In genomic region chr12:80642725-80643692, GRCm38 (mm10) we compare ENCODE assay signal across 8 mouse cellular contexts. TPM values are rescaled to one million over a fixed set of nuclear protein-coding genes. Genes with fewer than 3 reads are reported as not detected.
DNase-seq lines count a peak whose midpoint lies in the region; ATAC-seq and TF ChIP-seq lines count a peak whose summit lies in the region.

No protein-coding gene starts in this region.

- H3K9ac ChIP-seq in hindbrain, postnatal 0 days (replicated peaks; ENCODE audit: low read length), result peak overlapping the region; percentile 84

- H3K4me3 ChIP-seq in hindbrain, postnatal 0 days (ENCODE audit: low read length), result peak overlapping the region; percentile 65
- peak overlapping the region; percentile 99 for H3K4me3 ChIP-seq in limb, embryonic 10.5 days
- peak overlapping the region; percentile 91 for H3K4me3 ChIP-seq in midbrain, embryonic 10.5 days

- H3K4me2 ChIP-seq in hindbrain, postnatal 0 days (ENCODE audit: low read depth, low read length), result peak overlapping the region; percentile 75

- TF ChIP-seq CTCF in hindbrain, postnatal 0 days (IDR thresholded peaks at IDR 0.05; ENCODE audit: low read depth), result peak; percentile 73

- peak; percentile 22 for DNase-seq in urinary bladder, postnatal 10 days (ENCODE audit: low spot score)
- DNase-seq in urinary bladder, adult 2 months (ENCODE audit: low spot score), result no peak
- peak; percentile 52 to 77 for DNase-seq in cerebellum, postnatal 14 days
- DNase-seq in frontal cortex, postnatal 14 days (ENCODE audit: low spot score in 2 of 2), result peak; percentile 8 to 39
- DNase-seq in hindbrain, postnatal 0 days (ENCODE audit: low spot score), result peak; percentile 54
- peak; percentile 81 for DNase-seq in limb, embryonic 10.5 days (ENCODE audit: low spot score)
- DNase-seq in midbrain, embryonic 10.5 days (ENCODE audit: low spot score), result peak; percentile 74
- peak; percentile 30 to 62 for DNase-seq in spleen, postnatal 36 days (ENCODE audit: low spot score in 2 of 2)

- no peaks in the 10 kb centered on the region for H3K27me3 ChIP-seq in hindbrain, postnatal 0 days (ENCODE audit: insufficient read depth, low read length)
- H3K27me3 ChIP-seq in limb, embryonic 10.5 days (ENCODE audit: low read depth, poor library complexity, severe bottlenecking), result no peaks in the 10 kb centered on the region
- no peaks in the 10 kb centered on the region for H3K27me3 ChIP-seq in midbrain, embryonic 10.5 days (ENCODE audit: low read depth, poor library complexity, severe bottlenecking)

- H3K27ac ChIP-seq in hindbrain, postnatal 0 days, result peak overlapping the region; percentile 86
- peak overlapping the region; percentile 98 for H3K27ac ChIP-seq in limb, embryonic 10.5 days
- H3K27ac ChIP-seq in midbrain, embryonic 10.5 days (replicated peaks), result peak overlapping the region; percentile 96

- peaks cover 28% of the 10 kb centered on the region for H3K4me1 ChIP-seq in hindbrain, postnatal 0 days (ENCODE audit: insufficient read depth, low read length)
- peaks cover 28% of the 10 kb centered on the region for H3K4me1 ChIP-seq in limb, embryonic 10.5 days
- H3K4me1 ChIP-seq in midbrain, embryonic 10.5 days, result peaks cover 40% of the 10 kb centered on the region

- WGBS in hindbrain, postnatal 0 days, result 3% methylated on average over 47 of the region's 48 CpGs
- WGBS in limb, embryonic 10.5 days, result 3% methylated on average over 48 of the region's 48 CpGs
- 2% methylated on average over 48 of the region's 48 CpGs for WGBS in midbrain, embryonic 10.5 days

- no peaks in the 10 kb centered on the region for H3K9me3 ChIP-seq in hindbrain, postnatal 0 days (ENCODE audit: low read length)
- no peaks in the 10 kb centered on the region for H3K9me3 ChIP-seq in limb, embryonic 10.5 days (replicated peaks)
- H3K9me3 ChIP-seq in midbrain, embryonic 10.5 days (replicated peaks), result no peaks in the 10 kb centered on the region

- H3K36me3 ChIP-seq in hindbrain, postnatal 0 days (ENCODE audit: insufficient read depth, low read length), result peaks cover 23% of the 10 kb centered on the region
- H3K36me3 ChIP-seq in limb, embryonic 10.5 days, result peaks cover 45% of the 10 kb centered on the region
- H3K36me3 ChIP-seq in midbrain, embryonic 10.5 days, result peaks cover 46% of the 10 kb centered on the region

- ATAC-seq in hindbrain, postnatal 0 days, result peak; percentile 71

RNA-seq across cellular contexts. Expression of gene Slc39a9, which starts 0.7 kb away (rescaled TPM):
- 32.1 and 33.1 TPM in 2 replicates for polyA plus RNA-seq in urinary bladder, adult 2 months (2012; rRNA removed)
- total RNA-seq in hindbrain, postnatal 0 days (2014; rRNA removed), result 19.4 and 33.1 TPM in 2 replicates
- polyA plus RNA-seq in hindbrain, postnatal 0 days (2015; fragmentation: Nextera tagmentation; extraction: Ambion mirVana), result 17.7 and 17.8 TPM in 2 replicates
- 24.7 and 26.0 TPM in 2 replicates for polyA plus RNA-seq in limb, embryonic 10.5 days (2016; fragmentation: Nextera tagmentation; extraction: Ambion mirVana)
- polyA plus RNA-seq in midbrain, embryonic 10.5 days (2016; fragmentation: Nextera tagmentation; extraction: Ambion mirVana), result 26.3 and 27.1 TPM in 2 replicates

RNA-seq across cellular contexts. Expression of gene Erh, which starts 1.1 kb away (rescaled TPM):
- polyA plus RNA-seq in urinary bladder, adult 2 months (2012; rRNA removed), result 112 and 134 TPM in 2 replicates
- total RNA-seq in hindbrain, postnatal 0 days (2014; rRNA removed), result 62.1 and 95.6 TPM in 2 replicates
- polyA plus RNA-seq in hindbrain, postnatal 0 days (2015; fragmentation: Nextera tagmentation; extraction: Ambion mirVana), result 278 and 295 TPM in 2 replicates
- polyA plus RNA-seq in limb, embryonic 10.5 days (2016; fragmentation: Nextera tagmentation; extraction: Ambion mirVana), result 520 and 554 TPM in 2 replicates
- polyA plus RNA-seq in midbrain, embryonic 10.5 days (2016; fragmentation: Nextera tagmentation; extraction: Ambion mirVana), result 513 and 531 TPM in 2 replicates

RNA-seq across cellular contexts. Expression of gene Plekhd1, which starts 49.4 kb away (rescaled TPM):
- 6.5 and 7.7 TPM in 2 replicates for polyA plus RNA-seq in urinary bladder, adult 2 months (2012; rRNA removed)
- 7.1 and 9.8 TPM in 2 replicates for total RNA-seq in hindbrain, postnatal 0 days (2014; rRNA removed)
- 6.6 and 7.2 TPM in 2 replicates for polyA plus RNA-seq in hindbrain, postnatal 0 days (2015; fragmentation: Nextera tagmentation; extraction: Ambion mirVana)
- 0.13 TPM in 2 replicates for polyA plus RNA-seq in limb, embryonic 10.5 days (2016; fragmentation: Nextera tagmentation; extraction: Ambion mirVana)
- 0.83 and 2.4 TPM in 2 replicates for polyA plus RNA-seq in midbrain, embryonic 10.5 days (2016; fragmentation: Nextera tagmentation; extraction: Ambion mirVana)
